Mouse (Mus musculus) thymus, adult 2 months (tissue): ENCODE measurements around the gene Wscd2.

Experiments used
- CTCF ChIP-seq: fragments of 200-500 bp; IDR thresholded peaks from 2 replicates; pipeline ENCODE4 v1.5.1; 2012; ENCODE audit warnings: mild to moderate bottlenecking, control low read depth, low read length, moderate library complexity, borderline replicate concordance; ENCODE audit not compliant: control insufficient read depth, poor library complexity, insufficient read depth; ENCODE audit errors: extremely low read depth
- POLR2A ChIP-seq: fragments of 200-500 bp; IDR thresholded peaks from 2 replicates; pipeline ENCODE4 v1.6.1; 2012; ENCODE audit warnings: mild to moderate bottlenecking, low read length, control low read depth, moderate library complexity; ENCODE audit not compliant: control insufficient read depth, poor library complexity, insufficient read depth; ENCODE audit errors: extremely low read depth

DNA sequence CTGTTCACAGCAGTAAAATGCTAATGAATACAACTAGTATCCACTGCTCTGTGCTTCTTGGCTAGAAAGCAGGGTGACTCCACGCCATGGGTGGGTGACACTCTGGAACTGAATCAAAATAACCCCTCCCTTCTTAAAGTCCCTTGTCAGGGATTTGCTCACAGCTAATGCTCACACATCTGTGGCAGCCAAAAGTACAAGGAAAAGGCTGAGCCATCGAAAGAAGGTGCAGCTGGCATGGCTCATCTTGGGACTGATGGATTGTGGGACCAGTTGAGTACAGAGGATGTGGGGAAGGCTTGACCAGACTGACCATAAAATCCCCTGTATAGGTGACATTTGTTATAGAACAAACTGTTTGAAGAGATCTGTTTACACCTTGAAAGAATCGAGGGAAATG lies 116.0 kb downstream of the Wscd2 start:
- TF ChIP-seq CTCF (no peak), POLR2A (no peak)
